Mouse (Mus musculus) midbrain, embryonic 15.5 days (tissue): ENCODE measurements at regions not wholly inside any gene's neighbourhood (a gene's known extent, or its start where the extent isn't known, plus 50 kb on each side); places are given as distances from the start of the nearest gene placed in this dataset.
A peak's percentile ranks its signal among the peaks of the same experiment; 100 is the strongest.

Experiments used
- ATAC-seq: fragments of 200-750 bp; cut with Nextera tagmentation; replicated peaks from 2 replicates; pipeline ENCODE4 v1.8.0; 2017; ENCODE audit warnings: moderate TSS enrichment
- H3K27ac ChIP-seq: fragments of 300-500 bp; sonication (generic); 2 replicates; pipeline ENCODE4 v1.5.1; 2015; ENCODE audit warnings: mild to moderate bottlenecking, inconsistent platforms
- H3K27me3 ChIP-seq: fragments of 300-500 bp; sonication (generic); replicated peaks from 2 replicates; pipeline ENCODE4 v1.6.1; 2015; ENCODE audit warnings: inconsistent platforms
- H3K36me3 ChIP-seq: fragments of 300-500 bp; sonication (generic); replicated peaks from 2 replicates; pipeline ENCODE4 v1.6.1; 2015; ENCODE audit warnings: inconsistent platforms
- H3K4me1 ChIP-seq: fragments of 300-500 bp; sonication (generic); 2 replicates; pipeline ENCODE4 v1.6.1; 2015; ENCODE audit warnings: inconsistent platforms
- H3K4me2 ChIP-seq: fragments of 300-500 bp; sonication (generic); 2 replicates; pipeline ENCODE4 v1.6.1; 2015; ENCODE audit warnings: inconsistent platforms, mild to moderate bottlenecking, moderate library complexity
- H3K4me3 ChIP-seq: fragments of 300-500 bp; sonication (generic); 2 replicates; pipeline ENCODE4 v1.5.1; 2015; ENCODE audit warnings: mild to moderate bottlenecking, inconsistent platforms
- H3K9ac ChIP-seq: fragments of 300-500 bp; sonication (generic); 2 replicates; pipeline ENCODE4 v1.6.1; 2015; ENCODE audit warnings: mild to moderate bottlenecking, inconsistent platforms
- H3K9me3 ChIP-seq: fragments of 300-500 bp; sonication (generic); 2 replicates; pipeline ENCODE4 v1.6.1; 2016; ENCODE audit warnings: inconsistent platforms
- WGBS: fragments of 180-500 bp; shearing (Covaris S2); methylation state at CpG from one replicate; pipeline ENCODE4 v1.1.7; 2015; ENCODE audit warnings: mixed read lengths; 5-methylcytosine and 5-hydroxymethylcytosine counted together

DNA sequence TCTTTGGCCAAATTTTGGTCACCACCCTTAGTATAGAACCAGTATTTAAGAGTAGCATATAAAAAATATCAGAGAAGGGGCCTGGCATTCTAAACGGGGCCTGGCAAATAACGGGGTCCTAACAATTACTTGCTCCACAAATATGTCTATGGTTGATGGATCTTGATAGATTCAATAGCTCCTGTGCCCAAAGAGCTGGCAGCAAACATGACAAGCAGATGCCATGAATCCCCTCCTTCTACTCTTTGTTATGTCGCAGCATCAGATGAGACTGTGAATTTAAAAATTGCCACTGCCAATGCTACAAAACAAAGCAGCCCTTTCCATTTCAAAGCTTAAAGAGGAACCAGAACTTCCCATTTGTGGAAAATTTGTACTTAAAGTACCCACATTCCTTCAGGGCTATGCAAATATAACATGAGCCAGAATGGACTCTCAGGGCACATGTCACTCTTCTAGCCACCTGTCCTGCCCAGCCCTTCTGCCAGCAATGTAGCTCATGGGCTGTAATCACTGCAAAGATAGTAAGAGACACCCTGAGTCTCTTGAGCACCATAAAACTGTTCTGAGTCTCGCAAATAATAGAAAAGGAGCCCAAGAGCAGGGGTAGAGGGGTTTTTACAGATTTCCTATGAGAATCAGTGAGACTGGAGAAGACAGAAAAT, 342.4 kb upstream of the Kirrel3 start:
- ATAC-seq, result no peak

GRCm38 (mm10) chr9:34155240-34156019, 330.3 kb upstream of the Kirrel3 start:
- Histone ChIP-seq H3K9me3 (no peaks in the 10 kb centered on the region), H3K9ac (no peak overlapping the region), H3K4me2 (no peak overlapping the region), H3K36me3 (no peaks in the 10 kb centered on the region), H3K4me3 (no peak overlapping the region), H3K4me1 (peaks cover 5% of the 10 kb centered on the region; the same call in 1 of the 2 replicates), H3K27me3 (no peaks in the 10 kb centered on the region), H3K27ac (no peak overlapping the region)
- ATAC-seq, result 0 out of 2 replicates have a peak, but pooled peaks have one; percentile 20
- 56% methylated on average over 11 of the region's 11 CpGs for WGBS

More for the DNA sequence above, 342.4 kb upstream of the Kirrel3 start:
- Histone ChIP-seq H3K4me2 (no peak overlapping the region), H3K9ac (no peak overlapping the region), H3K36me3 (no peaks in the 10 kb centered on the region), H3K4me3 (no peak overlapping the region), H3K4me1 (no peaks in the 10 kb centered on the region), H3K27ac (no peak overlapping the region), H3K9me3 (no peaks in the 10 kb centered on the region), H3K27me3 (no peaks in the 10 kb centered on the region)
- 85% methylated on average over 4 of the region's 4 CpGs for WGBS

DNA sequence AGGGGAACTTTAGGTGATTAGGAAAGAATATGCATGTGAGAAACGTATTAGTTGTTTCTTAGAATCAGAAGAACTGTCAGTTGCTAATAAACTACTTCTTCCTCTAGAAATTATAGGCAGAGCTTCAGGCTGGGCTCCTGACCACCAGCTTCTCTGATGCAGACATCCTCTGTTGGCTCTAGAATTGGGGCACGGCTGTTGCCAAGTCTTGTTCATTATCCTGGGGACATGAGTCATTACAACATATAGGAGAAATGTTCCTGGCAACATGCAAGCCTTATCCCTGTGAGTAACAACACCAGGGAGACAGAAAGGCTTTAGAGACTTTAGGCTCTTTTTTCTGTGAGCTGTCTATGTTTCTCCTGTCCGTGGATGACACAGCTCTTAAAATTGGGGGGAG, 329.1 kb upstream of the Kirrel3 start:
- Histone ChIP-seq H3K4me1 (peaks cover 5% of the 10 kb centered on the region; the same call in 1 of the 2 replicates), H3K4me2 (no peak overlapping the region), H3K4me3 (no peak overlapping the region), H3K36me3 (no peaks in the 10 kb centered on the region), H3K27me3 (no peaks in the 10 kb centered on the region), H3K9ac (no peak overlapping the region), H3K27ac (no peak overlapping the region), H3K9me3 (no peaks in the 10 kb centered on the region)
- WGBS, result 63% methylated on average over 3 of the region's 3 CpGs
- no peak for ATAC-seq

DNA sequence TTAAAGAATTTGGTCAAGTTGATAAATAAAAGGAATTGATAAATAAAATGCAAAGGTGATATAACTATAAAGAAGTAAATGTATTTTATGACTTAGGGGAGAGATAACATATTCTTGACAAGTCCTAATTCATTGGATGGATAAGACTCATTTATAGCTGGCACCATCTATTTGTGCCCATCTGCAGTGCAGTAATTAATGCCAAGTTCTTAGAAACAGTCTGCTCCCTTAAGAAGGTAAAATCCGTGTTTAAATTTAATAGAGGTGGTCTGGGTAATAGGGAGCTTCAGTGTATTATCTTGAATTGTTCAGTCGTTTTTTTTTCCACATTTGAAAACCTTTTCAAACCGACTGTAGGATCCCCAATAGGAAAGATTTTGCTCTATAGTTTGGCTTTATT, 324.6 kb upstream of the Kirrel3 start:
- Histone ChIP-seq H3K4me2 (no peak overlapping the region), H3K27ac (no peak overlapping the region), H3K36me3 (no peaks in the 10 kb centered on the region), H3K9ac (no peak overlapping the region), H3K4me1 (no peaks in the 10 kb centered on the region), H3K4me3 (no peak overlapping the region), H3K9me3 (no peaks in the 10 kb centered on the region), H3K27me3 (no peaks in the 10 kb centered on the region)
- 53% methylated on average over 3 of the region's 3 CpGs for WGBS
- ATAC-seq, result no peak

DNA sequence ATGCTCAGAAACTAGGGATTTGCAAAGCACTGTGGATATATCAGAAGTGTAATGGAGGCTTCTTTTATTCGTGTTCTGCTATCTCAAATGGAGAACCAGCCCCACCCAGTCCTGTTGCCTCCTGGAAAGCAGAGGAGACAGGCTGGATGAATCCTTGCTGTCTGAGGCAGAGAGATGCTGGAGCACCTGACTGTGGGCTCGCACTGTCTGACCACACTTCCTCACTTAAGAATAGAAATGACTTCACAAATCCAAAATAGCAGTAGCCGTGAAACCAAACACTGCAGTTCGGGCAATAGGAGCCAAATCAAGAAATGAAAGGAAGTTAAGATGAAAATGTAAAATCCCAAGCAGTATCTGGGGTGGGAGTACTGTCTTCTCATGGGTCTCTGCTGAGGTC, 299.4 kb upstream of the Kirrel3 start:
- WGBS, result 83% methylated on average over 4 of the region's 4 CpGs
- Histone ChIP-seq H3K4me1 (no peaks in the 10 kb centered on the region), H3K4me2 (no peak overlapping the region), H3K4me3 (no peak overlapping the region), H3K9me3 (no peaks in the 10 kb centered on the region), H3K36me3 (no peaks in the 10 kb centered on the region), H3K27me3 (no peaks in the 10 kb centered on the region), H3K9ac (no peak overlapping the region), H3K27ac (no peak overlapping the region)
- no peak for ATAC-seq

DNA sequence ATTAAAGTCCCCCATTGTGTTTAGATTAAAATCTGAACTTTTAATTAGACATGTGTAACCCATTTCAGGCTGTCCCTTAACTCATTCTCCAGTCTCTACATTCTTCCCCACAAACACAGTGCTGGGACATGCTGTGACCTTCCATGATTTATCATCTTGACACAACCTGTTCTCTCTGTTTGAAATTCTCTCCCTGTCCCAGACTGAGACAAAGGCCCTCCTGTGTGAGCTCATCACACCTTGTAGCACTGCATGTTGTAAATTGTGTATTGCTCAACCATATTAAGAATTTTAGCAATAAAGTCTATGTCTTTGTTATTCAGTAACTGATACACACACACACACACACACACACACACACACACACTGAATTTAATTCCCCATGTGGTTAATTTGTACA, 293.2 kb upstream of the Kirrel3 start:
- no peak overlapping the region for H3K27ac ChIP-seq
- H3K36me3 ChIP-seq, result no peaks in the 10 kb centered on the region
- no peak overlapping the region for H3K9ac ChIP-seq
- no peaks in the 10 kb centered on the region for H3K27me3 ChIP-seq
- H3K9me3 ChIP-seq, result no peaks in the 10 kb centered on the region
- no peaks in the 10 kb centered on the region for H3K4me1 ChIP-seq
- ATAC-seq, result no peak
- H3K4me2 ChIP-seq, result no peak overlapping the region
- H3K4me3 ChIP-seq, result no peak overlapping the region

DNA sequence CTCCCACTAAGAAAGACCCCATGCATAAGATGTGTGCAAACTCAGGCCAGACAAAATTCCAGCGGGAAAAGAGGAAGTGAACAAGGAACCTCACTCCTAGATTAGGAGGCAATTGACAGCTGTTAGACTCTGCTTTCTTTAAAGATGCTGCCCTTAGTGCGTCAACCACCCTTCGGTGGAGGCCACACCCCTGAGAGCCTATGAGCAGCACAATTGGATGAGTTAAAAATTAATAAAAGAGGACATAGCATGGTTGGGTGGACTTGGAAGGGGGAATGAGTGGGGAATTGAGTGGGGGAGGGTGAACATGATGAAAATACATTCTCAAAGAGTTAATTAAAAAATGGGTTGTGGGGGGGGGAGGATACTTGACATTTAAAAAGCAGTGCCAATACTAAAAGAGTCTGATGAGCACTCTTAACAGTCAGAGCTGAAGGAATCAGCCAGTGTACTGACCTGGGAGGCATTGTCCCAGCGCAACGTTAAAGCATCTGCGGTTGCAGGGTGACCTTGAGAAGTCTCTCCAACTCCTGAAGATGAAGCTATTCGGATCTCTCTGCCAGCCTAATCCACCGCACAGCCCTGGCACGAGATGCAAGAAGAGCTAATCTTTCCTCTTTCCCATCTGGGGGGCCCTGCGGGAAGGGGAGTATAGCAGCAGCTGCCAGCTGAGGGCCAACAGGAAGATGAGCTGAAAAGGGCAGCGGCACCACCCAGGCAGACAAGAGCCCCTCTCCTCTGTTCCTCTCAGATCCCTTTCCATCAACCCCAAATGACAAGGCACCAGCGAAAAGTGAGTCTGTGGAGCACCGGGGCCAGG, 283.4 kb upstream of the Kirrel3 start:
- Histone ChIP-seq H3K27ac (peak overlapping the region; percentile 31), H3K9ac (no peak overlapping the region), H3K4me2 (peak overlapping the region; percentile 7), H3K36me3 (no peaks in the 10 kb centered on the region), H3K9me3 (no peaks in the 10 kb centered on the region), H3K4me1 (peaks cover 19% of the 10 kb centered on the region), H3K4me3 (no peak overlapping the region), H3K27me3 (no peaks in the 10 kb centered on the region)
- ATAC-seq, result peak; percentile 79
- 40% methylated on average over 13 of the region's 13 CpGs for WGBS

GRCm38 (mm10) chr9:34202942-34203551, 282.6 kb upstream of the Kirrel3 start:
- Histone ChIP-seq H3K4me1 (peaks cover 19% of the 10 kb centered on the region), H3K27me3 (no peaks in the 10 kb centered on the region), H3K36me3 (no peaks in the 10 kb centered on the region), H3K9me3 (no peaks in the 10 kb centered on the region), H3K9ac (no peak overlapping the region), H3K4me3 (no peak overlapping the region), H3K4me2 (peak overlapping the region; percentile 7), H3K27ac (peak overlapping the region; percentile 31)
- ATAC-seq, result peak; percentile 76
- WGBS, result 28% methylated on average over 11 of the region's 11 CpGs

- Histone ChIP-seq H3K4me1 (peaks cover 19% of the 10 kb centered on the region), H3K9me3 (no peaks in the 10 kb centered on the region), H3K9ac (no peak overlapping the region), H3K4me3 (no peak overlapping the region), H3K4me2 (no peak overlapping the region), H3K27me3 (no peaks in the 10 kb centered on the region), H3K36me3 (no peaks in the 10 kb centered on the region), H3K27ac (peak overlapping the region; percentile 31)
- peak; percentile 48; the same call in 1 of the 2 replicates for ATAC-seq
- WGBS, result 14% methylated on average over 7 of the region's 7 CpGs
These were observed 281.9 kb upstream of the Kirrel3 start for GRCm38 (mm10) chr9:34203624-34204365.

DNA sequence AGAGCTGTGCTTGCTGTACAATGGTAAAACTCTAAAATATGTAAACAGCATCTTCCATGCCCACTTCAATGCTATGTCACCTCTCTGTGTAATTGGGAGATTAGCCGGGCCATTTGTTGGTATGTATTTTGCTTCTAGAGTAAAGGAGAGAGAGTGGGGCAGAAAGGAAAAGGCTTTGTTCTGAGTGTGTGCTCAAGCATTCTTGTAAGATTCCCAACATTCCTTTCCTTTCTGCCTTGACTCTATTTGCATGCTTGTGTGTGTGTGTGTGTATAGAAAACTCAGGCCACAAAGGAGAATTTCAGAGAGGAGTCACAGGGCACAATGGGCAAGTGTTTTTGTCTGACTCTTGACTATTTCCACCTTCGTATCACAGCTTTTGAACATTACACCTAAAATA, 281.2 kb upstream of the Kirrel3 start:
- Histone ChIP-seq H3K4me1 (peaks cover 19% of the 10 kb centered on the region), H3K4me2 (no peak overlapping the region), H3K9me3 (no peaks in the 10 kb centered on the region), H3K27ac (no peak overlapping the region), H3K36me3 (no peaks in the 10 kb centered on the region), H3K9ac (no peak overlapping the region), H3K27me3 (no peaks in the 10 kb centered on the region), H3K4me3 (no peak overlapping the region)
- 22% methylated on average over 2 of the region's 2 CpGs for WGBS
- no peak for ATAC-seq

- no peaks in the 10 kb centered on the region for H3K27me3 ChIP-seq
- no peaks in the 10 kb centered on the region for H3K9me3 ChIP-seq
- H3K4me1 ChIP-seq, result no peaks in the 10 kb centered on the region
- ATAC-seq, result no peak
- no peak overlapping the region for H3K4me2 ChIP-seq
- H3K36me3 ChIP-seq, result no peaks in the 10 kb centered on the region
- 55% methylated on average over 2 of the region's 2 CpGs for WGBS
- H3K27ac ChIP-seq, result no peak overlapping the region
- H3K9ac ChIP-seq, result no peak overlapping the region
- no peak overlapping the region for H3K4me3 ChIP-seq
These were observed 254.1 kb upstream of the Kirrel3 start for GRCm38 (mm10) chr9:34231561-34231960.
